Mouse (Mus musculus): ENCODE data around the gene 1700023F06Rik.

DNA sequence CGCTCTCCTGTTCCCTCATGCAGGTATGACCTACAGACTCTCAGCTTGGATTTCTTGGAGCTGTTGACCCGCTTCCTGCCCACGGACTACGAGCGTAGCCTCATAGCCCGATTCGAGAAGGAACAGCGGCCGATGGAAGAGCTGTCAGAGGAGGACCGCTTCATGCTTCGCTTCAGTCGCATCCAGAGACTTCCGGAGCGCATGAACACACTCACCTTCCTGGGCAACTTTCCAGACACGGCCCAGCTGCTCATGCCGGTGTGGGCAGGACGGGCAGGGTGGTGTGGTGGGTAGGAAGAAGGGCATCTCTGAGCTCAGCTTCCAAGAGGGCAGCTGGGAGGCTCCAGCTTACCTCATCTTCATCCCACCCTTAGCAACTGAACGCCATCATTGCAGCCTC is 13.1 kb downstream of the 1700023F06Rik start:
- TF ChIP-seq POLR2A (IDR thresholded peaks at IDR 0.05; ENCODE audit: borderline replicate concordance, extremely low read depth, low read depth, low read length) (no peak), CTCF (IDR thresholded peaks at IDR 0.05; ENCODE audit: insufficient read depth, low read length) (no peak)

Measured in lung, adult 2 months (tissue).